Mouse (Mus musculus): ENCODE data around the gene Slc2a6. TPM values are rescaled to one million over a fixed set of nuclear protein-coding genes. Genes with fewer than 3 reads are reported as not detected.

Slc2a6 gene
- total RNA-seq, 1 experiment from 2014 or later: 1.2 TPM

DNA sequence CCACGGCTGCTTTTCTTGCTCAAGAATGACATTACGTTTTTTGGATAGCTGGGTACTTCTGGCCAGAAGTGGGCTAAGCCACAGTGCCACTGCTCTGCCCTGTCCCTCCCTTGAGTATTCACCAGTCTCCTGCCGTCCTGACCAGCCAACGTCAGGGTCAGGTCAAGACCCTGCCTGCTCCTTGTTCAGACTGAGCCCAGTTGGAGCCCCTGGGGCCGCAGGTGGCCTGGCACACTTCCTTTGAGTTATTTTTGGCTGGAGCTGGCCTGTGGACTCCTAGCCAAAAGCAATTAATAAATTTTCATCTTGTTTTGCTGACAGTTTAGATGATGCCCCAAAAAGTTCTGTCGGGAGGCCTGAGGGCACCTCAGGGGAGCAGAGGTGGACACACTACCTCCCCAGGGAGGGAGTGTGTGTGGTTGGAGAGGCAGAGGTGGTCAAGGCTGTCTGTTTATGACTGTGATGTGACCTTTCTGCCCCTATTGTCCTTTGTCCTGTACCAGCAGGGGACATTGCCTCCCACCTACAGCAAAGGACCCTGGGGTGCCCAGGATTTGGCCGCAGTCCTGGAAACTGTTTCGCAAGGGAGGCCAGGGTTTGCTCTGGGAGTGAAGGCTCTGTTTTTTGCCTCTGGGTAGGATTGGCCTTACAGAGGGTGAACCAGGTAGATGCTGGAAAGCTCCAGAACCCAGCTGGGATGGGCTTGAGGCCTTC, 14.5 kb upstream of the Slc2a6 start:
- no peak for ATAC-seq (replicated peaks in 1 of 2; ENCODE audit: insufficient read depth in 1 of 2, low FRiP score in 2 of 2, low TSS enrichment in 1 of 2, low read depth in 1 of 2, poor library complexity in 2 of 2, severe bottlenecking in 2 of 2)

- no peak for ATAC-seq (replicated peaks in 1 of 2; ENCODE audit: insufficient read depth in 1 of 2, low FRiP score in 2 of 2, low TSS enrichment in 1 of 2, low read depth in 1 of 2, poor library complexity in 2 of 2, severe bottlenecking in 2 of 2)
Observed at GRCm38 (mm10) chr2:27039286-27039685, 11.5 kb upstream of the Slc2a6 start.

DNA sequence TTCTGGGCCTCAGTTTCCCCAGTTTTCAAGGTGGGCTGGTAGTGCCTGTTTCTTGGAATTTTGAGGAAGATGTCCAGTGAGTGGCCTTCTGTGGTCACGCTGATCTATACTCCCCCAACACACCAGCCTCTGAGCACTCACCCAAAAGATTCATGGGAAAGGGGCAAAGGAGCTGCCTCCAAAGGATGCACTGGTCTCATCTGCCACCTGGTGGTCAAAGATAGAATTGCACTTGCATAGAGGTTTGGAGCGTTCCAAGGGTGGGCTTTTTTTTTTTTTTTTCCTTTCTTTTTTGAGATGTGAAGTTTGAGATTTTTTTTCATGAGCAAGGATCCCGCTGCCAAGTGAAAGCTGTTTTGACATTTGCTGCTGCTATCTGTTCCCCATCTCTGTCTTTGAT, 10.8 kb upstream of the Slc2a6 start:
- ATAC-seq (replicated peaks in 1 of 2; ENCODE audit: insufficient read depth in 1 of 2, low FRiP score in 2 of 2, low TSS enrichment in 1 of 2, low read depth in 1 of 2, poor library complexity in 2 of 2, severe bottlenecking in 2 of 2): peak; percentile 27 to 62; a peak in 1 of 4 replicates

DNA sequence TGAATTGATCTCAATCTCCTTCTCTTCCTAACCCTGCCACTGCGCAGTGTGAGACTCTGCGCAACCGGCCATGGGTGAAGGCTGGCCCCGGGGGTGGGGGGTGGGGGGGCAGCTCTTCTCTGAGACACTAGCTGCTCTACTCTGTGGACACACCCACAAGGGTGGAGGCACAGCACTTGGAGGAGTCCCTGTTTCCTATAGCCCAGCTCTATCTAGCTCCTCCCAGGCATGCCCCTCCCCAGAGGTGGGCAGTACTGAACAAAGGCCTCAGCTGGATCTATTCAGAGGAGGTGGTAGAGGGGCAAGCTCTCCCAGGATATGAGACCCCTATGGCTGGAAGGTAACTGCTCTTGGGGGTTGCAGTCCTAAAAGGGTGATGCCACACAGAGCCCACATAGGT, 9.2 kb upstream of the Slc2a6 start:
- ATAC-seq (replicated peaks in 1 of 2; ENCODE audit: insufficient read depth in 1 of 2, low FRiP score in 2 of 2, low TSS enrichment in 1 of 2, low read depth in 1 of 2, poor library complexity in 2 of 2, severe bottlenecking in 2 of 2): no peak

DNA sequence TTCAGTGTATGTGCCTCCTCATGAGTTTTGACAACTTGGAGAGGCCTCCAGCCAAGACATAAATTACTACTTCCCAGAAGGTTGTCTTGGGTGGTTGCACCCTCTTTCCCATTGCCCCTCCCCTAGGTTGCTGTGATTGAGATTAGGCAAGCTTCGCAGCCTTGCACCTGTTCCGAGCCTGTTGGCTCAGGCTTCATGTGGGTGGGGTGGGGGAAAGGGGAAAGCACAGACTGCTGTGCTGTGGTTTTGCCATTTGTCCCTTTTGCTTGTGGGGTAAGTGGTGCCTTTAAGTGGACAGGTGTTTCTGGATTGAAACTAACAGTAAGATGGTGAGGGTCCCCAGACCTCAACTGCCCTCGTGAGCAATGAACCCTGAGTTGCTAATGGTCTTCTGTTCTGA, 8.2 kb upstream of the Slc2a6 start:
- ATAC-seq (replicated peaks in 1 of 2; ENCODE audit: insufficient read depth in 1 of 2, low FRiP score in 2 of 2, low TSS enrichment in 1 of 2, low read depth in 1 of 2, poor library complexity in 2 of 2, severe bottlenecking in 2 of 2): no peak

- ATAC-seq (replicated peaks in 1 of 2; ENCODE audit: insufficient read depth in 1 of 2, low FRiP score in 2 of 2, low TSS enrichment in 1 of 2, low read depth in 1 of 2, poor library complexity in 2 of 2, severe bottlenecking in 2 of 2): no peak
Observed at GRCm38 (mm10) chr2:27032361-27032760, 4.6 kb upstream of the Slc2a6 start.

GRCm38 (mm10) chr2:27028437-27029015, 728 bp upstream of the Slc2a6 start:
- ATAC-seq (replicated peaks in 1 of 2; ENCODE audit: insufficient read depth in 1 of 2, low FRiP score in 2 of 2, low TSS enrichment in 1 of 2, low read depth in 1 of 2, poor library complexity in 2 of 2, severe bottlenecking in 2 of 2): peak in 1 of 2 experiments; percentile 11; a peak in 1 of 4 replicates

DNA sequence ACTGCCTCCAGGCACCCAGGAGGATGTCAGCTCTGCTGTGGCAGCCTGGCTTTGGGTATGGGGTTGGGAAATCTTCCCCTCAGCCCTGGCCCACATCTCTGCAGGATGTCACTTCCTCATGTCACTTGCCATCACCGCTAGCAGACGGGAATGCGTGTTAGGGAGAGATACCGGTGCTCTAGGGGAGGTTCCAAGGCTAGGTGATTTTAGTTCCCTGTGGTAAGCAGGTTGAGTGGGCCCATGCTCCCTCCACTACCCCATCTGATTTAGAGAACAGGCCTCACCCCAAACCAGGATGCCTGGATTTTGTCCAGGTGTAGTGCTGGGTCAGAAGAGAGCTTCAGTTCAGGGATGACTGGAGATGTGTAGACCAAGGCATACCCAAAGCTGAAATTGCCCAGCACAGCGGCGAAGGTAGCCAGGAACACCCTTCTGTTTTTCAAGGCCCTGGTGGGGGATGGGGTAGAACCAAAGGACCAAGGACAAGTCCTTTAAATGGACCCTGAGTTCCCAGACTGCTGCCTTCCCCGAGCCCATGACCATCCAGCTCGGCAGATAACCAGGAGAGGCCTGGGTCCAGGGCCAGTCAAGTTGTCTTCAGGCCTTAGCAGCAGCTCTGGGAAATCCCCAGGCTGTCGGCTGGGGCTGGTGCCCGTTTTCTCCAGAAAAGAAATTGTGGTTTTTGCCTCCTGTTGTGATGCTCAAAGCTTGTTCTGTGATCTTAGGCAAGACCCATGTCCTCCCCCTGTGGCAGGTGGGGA, 761 bp downstream of the Slc2a6 start:
- ATAC-seq (replicated peaks in 1 of 2; ENCODE audit: insufficient read depth in 1 of 2, low FRiP score in 2 of 2, low TSS enrichment in 1 of 2, low read depth in 1 of 2, poor library complexity in 2 of 2, severe bottlenecking in 2 of 2): no peak

GRCm38 (mm10) chr2:27026332-27026731, 1.5 kb downstream of the Slc2a6 start:
- ATAC-seq (replicated peaks in 1 of 2; ENCODE audit: insufficient read depth in 1 of 2, low FRiP score in 2 of 2, low TSS enrichment in 1 of 2, low read depth in 1 of 2, poor library complexity in 2 of 2, severe bottlenecking in 2 of 2): no peak

DNA sequence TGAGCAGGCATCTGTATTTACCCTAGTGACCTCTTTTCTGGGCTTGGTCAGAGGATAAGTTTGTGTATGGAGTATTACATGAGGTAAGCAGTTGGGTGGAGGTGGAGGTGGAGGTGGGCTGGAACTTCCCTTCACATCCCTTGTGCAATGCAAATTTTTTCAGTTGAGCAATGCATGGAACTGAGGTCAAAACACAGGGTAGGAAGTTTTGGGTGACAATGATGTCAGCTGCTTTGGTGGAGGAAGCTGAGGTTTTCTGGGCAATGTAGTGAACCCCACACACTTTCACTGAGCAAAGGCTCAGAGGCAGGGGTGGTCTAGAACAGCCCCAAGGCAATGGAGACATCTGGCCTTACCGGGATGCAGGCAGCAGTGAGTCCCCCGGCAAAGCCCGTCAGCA, 2.3 kb downstream of the Slc2a6 start:
- ATAC-seq (replicated peaks in 1 of 2; ENCODE audit: insufficient read depth in 1 of 2, low FRiP score in 2 of 2, low TSS enrichment in 1 of 2, low read depth in 1 of 2, poor library complexity in 2 of 2, severe bottlenecking in 2 of 2): peak; percentile 14 to 47; a peak in 3 of 4 replicates

- ATAC-seq (replicated peaks in 1 of 2; ENCODE audit: insufficient read depth in 1 of 2, low FRiP score in 2 of 2, low TSS enrichment in 1 of 2, low read depth in 1 of 2, poor library complexity in 2 of 2, severe bottlenecking in 2 of 2): no peak
Observed at GRCm38 (mm10) chr2:27024136-27024535, 3.7 kb downstream of the Slc2a6 start.

DNA sequence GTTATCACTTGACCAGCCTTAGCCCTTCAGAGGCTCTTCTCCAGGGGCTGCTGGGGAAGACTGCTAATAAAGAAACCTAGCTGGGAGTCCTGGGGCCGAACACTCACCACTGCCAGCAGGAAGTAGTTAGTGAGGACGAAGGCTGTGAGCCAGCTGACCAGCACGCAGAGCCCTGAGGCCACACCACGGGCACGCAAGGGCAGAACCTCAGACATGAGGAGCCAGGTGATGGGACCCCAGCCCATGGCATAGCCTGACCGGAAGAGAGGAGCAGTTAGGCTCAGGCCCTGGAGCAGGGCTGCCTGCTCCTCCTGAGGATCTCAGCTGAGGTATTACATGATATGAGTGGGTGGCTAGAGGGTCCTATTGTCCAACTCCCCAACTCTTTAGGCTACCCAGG, 5.2 kb downstream of the Slc2a6 start:
- ATAC-seq (replicated peaks in 1 of 2; ENCODE audit: insufficient read depth in 1 of 2, low FRiP score in 2 of 2, low TSS enrichment in 1 of 2, low read depth in 1 of 2, poor library complexity in 2 of 2, severe bottlenecking in 2 of 2): no peak

- no peak for ATAC-seq (replicated peaks in 1 of 2; ENCODE audit: insufficient read depth in 1 of 2, low FRiP score in 2 of 2, low TSS enrichment in 1 of 2, low read depth in 1 of 2, poor library complexity in 2 of 2, severe bottlenecking in 2 of 2)
Observed at GRCm38 (mm10) chr2:27021103-27021502, 6.7 kb downstream of the Slc2a6 start.

GRCm38 (mm10) chr2:27019530-27019929, 8.3 kb downstream of the Slc2a6 start:
- no peak for ATAC-seq (replicated peaks in 1 of 2; ENCODE audit: insufficient read depth in 1 of 2, low FRiP score in 2 of 2, low TSS enrichment in 1 of 2, low read depth in 1 of 2, poor library complexity in 2 of 2, severe bottlenecking in 2 of 2)

- peak; percentile 59 to 66; a peak in 3 of 4 replicates for ATAC-seq (replicated peaks in 1 of 2; ENCODE audit: insufficient read depth in 1 of 2, low FRiP score in 2 of 2, low TSS enrichment in 1 of 2, low read depth in 1 of 2, poor library complexity in 2 of 2, severe bottlenecking in 2 of 2)
Observed at GRCm38 (mm10) chr2:27017802-27018201, 10.0 kb downstream of the Slc2a6 start.

DNA sequence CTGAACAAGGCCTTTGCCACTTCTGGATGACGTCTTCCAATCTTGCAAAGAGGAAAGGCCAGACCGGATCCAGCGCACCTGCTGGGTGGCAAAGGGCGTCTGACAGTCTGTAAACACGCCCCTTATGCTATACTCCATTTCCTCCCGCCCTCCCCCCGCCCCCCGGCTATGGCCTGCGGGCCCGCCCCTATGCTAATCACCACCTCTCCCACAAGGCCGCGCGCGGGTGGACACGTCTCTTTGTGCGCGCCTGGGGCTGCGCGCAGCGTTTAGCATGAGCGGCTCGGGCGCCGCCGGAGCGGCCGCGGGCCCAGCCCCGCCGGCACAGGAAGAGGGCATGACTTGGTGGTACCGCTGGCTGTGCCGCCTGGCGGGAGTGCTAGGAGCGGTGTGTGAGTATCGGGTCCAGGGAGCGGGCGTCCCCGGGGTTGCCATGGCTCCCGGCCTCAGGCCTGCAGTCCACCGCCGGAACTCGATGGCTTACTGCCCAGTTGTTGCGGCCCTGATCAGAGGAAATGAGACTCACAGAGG, 18.0 kb downstream of the Slc2a6 start, which contains the start of gene Cacfd1:
Cacfd1 (plus strand) TSS at position 213 of the 531 bp plus-strand sequence.
- ATAC-seq (replicated peaks in 1 of 2; ENCODE audit: insufficient read depth in 1 of 2, low FRiP score in 2 of 2, low TSS enrichment in 1 of 2, low read depth in 1 of 2, poor library complexity in 2 of 2, severe bottlenecking in 2 of 2): peak; percentile 78 to 87

GRCm38 (mm10) chr2:27007701-27008100, 20.1 kb downstream of the Slc2a6 start:
- no peak for ATAC-seq (replicated peaks in 1 of 2; ENCODE audit: insufficient read depth in 1 of 2, low FRiP score in 2 of 2, low TSS enrichment in 1 of 2, low read depth in 1 of 2, poor library complexity in 2 of 2, severe bottlenecking in 2 of 2)

- no peak for ATAC-seq (replicated peaks in 1 of 2; ENCODE audit: insufficient read depth in 1 of 2, low FRiP score in 2 of 2, low TSS enrichment in 1 of 2, low read depth in 1 of 2, poor library complexity in 2 of 2, severe bottlenecking in 2 of 2)
Observed at GRCm38 (mm10) chr2:27006255-27006654, 21.5 kb downstream of the Slc2a6 start.
